Mouse (Mus musculus) G1E (cell line): ENCODE data around the gene Suv39h2. TPM values are rescaled to one million over a fixed set of nuclear protein-coding genes. Genes with fewer than 3 reads are reported as not detected.
A peak's percentile ranks its signal among the peaks of the same experiment; 100 is the strongest.

ENCODE experiments used
- ATAC-seq: 2 replicates; pipeline ENCODE4 v1.8.0; 2016; ENCODE audit warnings: mild to moderate bottlenecking; ENCODE audit not compliant: insufficient number of reproducible peaks, poor library complexity, low FRiP score, severe bottlenecking; ENCODE audit errors: extremely low read depth
- DNase-seq: peaks from one replicate; pipeline ENCODE4 v3.0.0; 2012; ENCODE audit warnings: low spot score
- H3K27me3 ChIP-seq: 2 replicates; pipeline ENCODE4 v1.6.1; 2012; ENCODE audit warnings: mild to moderate bottlenecking, low read length, inconsistent platforms; ENCODE audit not compliant: insufficient read depth
- H3K36me3 ChIP-seq: replicated peaks from 2 replicates; pipeline ENCODE3; 2012; ENCODE audit warnings: mild to moderate bottlenecking, inconsistent platforms
- H3K4me1 ChIP-seq: 2 replicates; pipeline ENCODE4 v1.6.1; 2012; ENCODE audit warnings: low read depth, low read length, inconsistent platforms, mixed read lengths; ENCODE audit not compliant: insufficient read depth
- H3K4me3 ChIP-seq: 2 replicates; pipeline ENCODE4 v1.5.1; 2012; ENCODE audit warnings: low read depth, mild to moderate bottlenecking, inconsistent platforms, low read length, moderate library complexity, mixed read lengths
- H3K9me3 ChIP-seq: replicated peaks from 2 replicates; pipeline ENCODE4 v1.6.1; 2012; ENCODE audit warnings: inconsistent platforms
- CTCF ChIP-seq: IDR thresholded peaks from 2 replicates; pipeline ENCODE4 v1.5.1; 2012; ENCODE audit warnings: low read depth, low read length, inconsistent platforms, mixed read lengths
- GATA1 ChIP-seq: IDR thresholded peaks from 2 replicates; pipeline ENCODE4 v1.6.1; 2012; ENCODE audit warnings: borderline replicate concordance, low read length, inconsistent platforms, mixed read lengths
- GATA2 ChIP-seq: IDR thresholded peaks from 2 replicates; pipeline ENCODE4 v1.6.1; 2012; ENCODE audit warnings: low read depth, low read length, inconsistent platforms, borderline replicate concordance
- POLR2AphosphoS5 ChIP-seq: IDR thresholded peaks from 2 replicates; pipeline ENCODE4 v1.6.1; 2012; ENCODE audit warnings: low read depth, low read length, inconsistent platforms; ENCODE audit not compliant: insufficient replicate concordance
- TAL1 ChIP-seq: conservative IDR thresholded peaks from 2 replicates; pipeline ENCODE4 v1.6.1; 2012; ENCODE audit warnings: low read depth, low read length, inconsistent platforms, mixed read lengths
- polyA plus RNA-seq: library from polyadenylated mRNA; stranded (reverse); fragments of >175 nt; gene quantifications from 2 replicates; pipeline ENCODE4 v1.2.3, GENCODE M21; 2012
- total RNA-seq, 2 experiments: library from RNA; stranded (forward) in 1 of 2; stranded (reverse) in 1 of 2; fragments of 200-1000 nt in 1 of 2; fragments of >200 nt in 1 of 2; fragmentation: Nextera tagmentation in 1 of 2; gene quantifications; 2 replicates each; pipeline ENCODE4 v1.2.3; 2014 to 2017

Suv39h2 gene
- total and polyA plus RNA-seq, 3 experiments = 7.6 to 25.7 (median 13.9) TPM

GRCm38 (mm10) chr2:3493833-3494409 lies 19.1 kb upstream of the Suv39h2 start:
- DNase-seq (no peak), ATAC-seq (peak; percentile 15; the same call in 1 of the 2 replicates)
- Histone ChIP-seq H3K27me3 (no peaks in the 10 kb centered on the region), H3K9me3 (no peaks in the 10 kb centered on the region), H3K36me3 (peaks cover 90% of the 10 kb centered on the region), H3K4me1 (peaks cover 7% of the 10 kb centered on the region; the same call in 1 of the 2 replicates), H3K4me3 (no peak overlapping the region)
- TF ChIP-seq GATA2 (no peak), CTCF (no peak), GATA1 (no peak), POLR2AphosphoS5 (no peak), TAL1 (no peak)

GRCm38 (mm10) chr2:3489816-3490215 lies 15.0 kb upstream of the Suv39h2 start:
- no peak for DNase-seq
- no peaks in the 10 kb centered on the region for H3K9me3 ChIP-seq
- TF ChIP-seq GATA1 = no peak
- TF ChIP-seq GATA2 = no peak
- TF ChIP-seq POLR2AphosphoS5 = no peak
- TF ChIP-seq TAL1 = no peak
- no peak overlapping the region for H3K4me3 ChIP-seq
- peaks cover 56% of the 10 kb centered on the region for H3K36me3 ChIP-seq
- H3K27me3 ChIP-seq = no peaks in the 10 kb centered on the region
- no peak for ATAC-seq
- peaks cover 7% of the 10 kb centered on the region; the same call in 1 of the 2 replicates for H3K4me1 ChIP-seq

- TF ChIP-seq TAL1 = no peak
- no peak for TF ChIP-seq CTCF
- TF ChIP-seq GATA2 = no peak
- no peak for TF ChIP-seq GATA1
- no peak for TF ChIP-seq POLR2AphosphoS5
- Histone ChIP-seq H3K27me3 (no peaks in the 10 kb centered on the region), H3K4me1 (peaks cover 12% of the 10 kb centered on the region), H3K9me3 (no peaks in the 10 kb centered on the region), H3K36me3 (peaks cover 15% of the 10 kb centered on the region), H3K4me3 (no peak overlapping the region)
- ATAC-seq = 0 out of 2 replicates have a peak, but pooled peaks have one; percentile 38
- DNase-seq = no peak
Measured at GRCm38 (mm10) chr2:3480239-3480638, 5.4 kb upstream of the Suv39h2 start.

- DNase-seq (no peak), ATAC-seq (no peak)
- Histone ChIP-seq H3K4me1 (peaks cover 35% of the 10 kb centered on the region), H3K27me3 (no peaks in the 10 kb centered on the region), H3K36me3 (peaks cover 15% of the 10 kb centered on the region), H3K9me3 (no peaks in the 10 kb centered on the region), H3K4me3 (peak overlapping the region; percentile 99; the same call in 1 of the 2 replicates)
- no peak for TF ChIP-seq TAL1
- TF ChIP-seq POLR2AphosphoS5 = no peak
- no peak for TF ChIP-seq GATA2
- TF ChIP-seq CTCF = no peak
- TF ChIP-seq GATA1 = no peak
Measured at GRCm38 (mm10) chr2:3475746-3476251, 968 bp upstream of the Suv39h2 start.

- ATAC-seq (no peak), DNase-seq (peak; percentile 33)
- Histone ChIP-seq H3K4me1 (peaks cover 38% of the 10 kb centered on the region), H3K4me3 (peak overlapping the region; percentile 99), H3K27me3 (no peaks in the 10 kb centered on the region), H3K36me3 (peaks cover 27% of the 10 kb centered on the region), H3K9me3 (no peaks in the 10 kb centered on the region)
- TF ChIP-seq GATA1 (no peak), GATA2 (no peak), TAL1 (no peak), POLR2AphosphoS5 (no peak), CTCF (no peak)
Measured at GRCm38 (mm10) chr2:3474361-3474805, 448 bp downstream of the Suv39h2 start.

- peak overlapping the region; percentile 99 for H3K4me3 ChIP-seq
- ATAC-seq (0 out of 2 replicates have a peak, but pooled peaks have one; percentile 41), DNase-seq (peak; percentile 19)
- TF ChIP-seq GATA2 = no peak
- no peak for TF ChIP-seq POLR2AphosphoS5
- no peak for TF ChIP-seq GATA1
- TF ChIP-seq TAL1 = no peak
- no peak for TF ChIP-seq CTCF
- H3K9me3 ChIP-seq = no peaks in the 10 kb centered on the region
- peaks cover 38% of the 10 kb centered on the region for H3K4me1 ChIP-seq
- peaks cover 31% of the 10 kb centered on the region for H3K36me3 ChIP-seq
- H3K27me3 ChIP-seq = no peaks in the 10 kb centered on the region
Measured at GRCm38 (mm10) chr2:3473891-3474290, 940 bp downstream of the Suv39h2 start.
